Mouse (Mus musculus) inflammation-experienced regulatory T-cells (primary cell): Measurements from ENCODE around the gene Gpr45. TPM values are rescaled to one million over a fixed set of nuclear protein-coding genes. Genes with fewer than 3 reads are reported as not detected.

Source experiments
- polyA plus RNA-seq, 2 experiments: library from polyadenylated mRNA; unstranded; fragments of 100-300 nt; shearing (Covaris generic); gene quantifications; one replicate each; pipeline ENCODE4 v1.2.1; 2017

The Gpr45 gene
- 1 to 10 TPM; 1.4 to 3.9 TPM for polyA plus RNA-seq

GRCm38 (mm10) chr1:42952734-42953481, at the start of gene Gpr45:
Gene Gpr45 (plus strand): TSS chr1:42952872.

Other genes with a start within 250 kb of the Gpr45 start
- gene Mrps9, start 101.6 kb upstream of the Gpr45 start, polyA plus RNA-seq = 10 to 100 TPM; 46.0 to 53.2 TPM
- gene Tgfbrap1, start 145.8 kb downstream of the Gpr45 start, polyA plus RNA-seq = 10 to 100 TPM; 12.8 to 16.9 TPM
- 10 to 100 TPM; 16.5 to 19.8 TPM for gene AI597479, start 145.8 kb downstream of the Gpr45 start, polyA plus RNA-seq
- gene Fhl2, start 244.1 kb downstream of the Gpr45 start, polyA plus RNA-seq = 1 to 10 TPM; 2.0 to 9.1 TPM